Mouse (Mus musculus) stomach, postnatal 0 days (tissue): ENCODE measurements around the gene Gatm. TPM values are rescaled to one million over a fixed set of nuclear protein-coding genes. Genes with fewer than 3 reads are reported as not detected.

ENCODE experiments used
- ATAC-seq: fragments of 200-750 bp; cut with Nextera tagmentation; 2 replicates; pipeline ENCODE4 v1.8.0; 2017; ENCODE audit not compliant: low FRiP score, low TSS enrichment
- DNase-seq: peaks from one replicate; pipeline ENCODE4 v3.0.0-alpha.2; 2016; ENCODE audit warnings: low spot score
- H3K27ac ChIP-seq: fragments of 300-500 bp; sonication (generic); replicated peaks from 2 replicates; pipeline ENCODE4 v1.5.1; 2014; ENCODE audit warnings: mild to moderate bottlenecking, control low read depth
- H3K27me3 ChIP-seq: fragments of 300-500 bp; sonication (generic); 2 replicates; pipeline ENCODE4 v1.6.1; 2014; ENCODE audit warnings: low read length; ENCODE audit not compliant: control insufficient read depth, insufficient read depth
- H3K36me3 ChIP-seq: fragments of 300-500 bp; sonication (generic); 2 replicates; pipeline ENCODE4 v1.6.1; 2014; ENCODE audit warnings: low read length, mixed read lengths; ENCODE audit not compliant: control insufficient read depth, insufficient read depth
- H3K4me1 ChIP-seq: fragments of 300-500 bp; sonication (generic); replicated peaks from 2 replicates; pipeline ENCODE4 v1.6.1; 2014; ENCODE audit warnings: antibody characterized with exemption; ENCODE audit not compliant: control insufficient read depth, insufficient read depth
- H3K4me2 ChIP-seq: fragments of 300-500 bp; sonication (generic); replicated peaks from 2 replicates; pipeline ENCODE4 v1.6.1; 2014; ENCODE audit warnings: low read depth, mild to moderate bottlenecking, control low read depth, moderate library complexity
- H3K4me3 ChIP-seq: fragments of 300-500 bp; sonication (generic); 2 replicates; pipeline ENCODE4 v1.5.1; 2014; ENCODE audit warnings: low read depth, low read length, control low read depth
- H3K9ac ChIP-seq: fragments of 300-500 bp; sonication (generic); 2 replicates; pipeline ENCODE4 v1.6.1; 2014; ENCODE audit warnings: mild to moderate bottlenecking, low read length, control low read depth, mixed read lengths
- H3K9me3 ChIP-seq: fragments of 300-500 bp; sonication (generic); 2 replicates; pipeline ENCODE4 v1.6.1; 2016; ENCODE audit warnings: low read length; ENCODE audit not compliant: control insufficient read depth
- CTCF ChIP-seq: IDR thresholded peaks from 2 replicates; pipeline ENCODE4 v1.5.1; 2016; ENCODE audit warnings: antibody characterized with exemption, low read depth, mild to moderate bottlenecking, moderate library complexity
- EP300 ChIP-seq: optimal IDR thresholded peaks from 2 replicates; pipeline ENCODE3; 2016; ENCODE audit warnings: antibody characterized with exemption
- WGBS: fragments of 180-500 bp; shearing (Covaris S2); extraction: QIAGEN DNeasy Blood & Tissue Kit; methylation state at CpG from one replicate; pipeline ENCODE4 v1.1.7; 2014; 5-methylcytosine and 5-hydroxymethylcytosine counted together
- polyA plus RNA-seq: library from polyadenylated mRNA; unstranded; fragments of >200 nt; fragmentation: Nextera tagmentation; extraction: Ambion mirVana; gene quantifications from 2 replicates; pipeline ENCODE4 v1.2.1, GENCODE M21; 2015

Gene Gatm
- polyA plus RNA-seq, 1 experiment from 2014 or later, result 8.5 TPM

- no peaks in the 10 kb centered on the region for H3K9me3 ChIP-seq
- DNase-seq (no peak), ATAC-seq (no peak)
- H3K27me3 ChIP-seq, result no peaks in the 10 kb centered on the region
- H3K36me3 ChIP-seq, result no peaks in the 10 kb centered on the region
- whole genome bisulfite sequencing, result 77% methylated on average over 5 of the region's 5 CpGs
- H3K27ac ChIP-seq, result no peak overlapping the region
- no peak overlapping the region for H3K4me2 ChIP-seq
- H3K4me3 ChIP-seq, result no peak overlapping the region
- TF ChIP-seq CTCF (no peak), EP300 (no peak)
- 0 out of 2 replicates have a peak, but pooled peaks cover 2% of the 10 kb centered on the region for H3K4me1 ChIP-seq
- no peak overlapping the region for H3K9ac ChIP-seq
Observed at GRCm38 (mm10) chr2:122605829-122606228, 5.3 kb downstream of the Gatm start.

GRCm38 (mm10) chr2:122601354-122601753 lies 9.7 kb downstream of the Gatm start:
- TF ChIP-seq EP300 (no peak), CTCF (no peak)
- Histone ChIP-seq H3K36me3 (no peaks in the 10 kb centered on the region), H3K9ac (no peak overlapping the region), H3K27me3 (no peaks in the 10 kb centered on the region), H3K27ac (no peak overlapping the region), H3K4me3 (no peak overlapping the region), H3K4me2 (no peak overlapping the region), H3K9me3 (no peaks in the 10 kb centered on the region), H3K4me1 (no peaks in the 10 kb centered on the region)
- WGBS, result 80% methylated on average over 2 of the region's 2 CpGs
- no peak for ATAC-seq
- DNase-seq, result no peak

GRCm38 (mm10) chr2:122599736-122600135 lies 11.4 kb downstream of the Gatm start:
- no peaks in the 10 kb centered on the region for H3K27me3 ChIP-seq
- DNase-seq (no peak), ATAC-seq (no peak)
- no peaks in the 10 kb centered on the region for H3K9me3 ChIP-seq
- no peak overlapping the region for H3K9ac ChIP-seq
- H3K36me3 ChIP-seq, result no peaks in the 10 kb centered on the region
- H3K27ac ChIP-seq, result no peak overlapping the region
- TF ChIP-seq CTCF (no peak), EP300 (no peak)
- H3K4me3 ChIP-seq, result no peak overlapping the region
- no peak overlapping the region for H3K4me2 ChIP-seq
- WGBS, result 75% methylated on average over 2 of the region's 2 CpGs
- H3K4me1 ChIP-seq, result no peaks in the 10 kb centered on the region

- Histone ChIP-seq H3K9ac (no peak overlapping the region), H3K27me3 (no peaks in the 10 kb centered on the region), H3K27ac (no peak overlapping the region), H3K36me3 (no peaks in the 10 kb centered on the region), H3K4me2 (no peak overlapping the region), H3K4me3 (no peak overlapping the region), H3K9me3 (no peaks in the 10 kb centered on the region), H3K4me1 (no peaks in the 10 kb centered on the region)
- DNase-seq (no peak), ATAC-seq (no peak)
- TF ChIP-seq EP300 (no peak), CTCF (no peak)
- 89% methylated on average over 16 of the region's 16 CpGs for WGBS
Observed at GRCm38 (mm10) chr2:122595461-122595860, 15.6 kb downstream of the Gatm start.

- ATAC-seq, result no peak
- Histone ChIP-seq H3K27me3 (no peaks in the 10 kb centered on the region), H3K4me1 (no peaks in the 10 kb centered on the region), H3K4me2 (no peak overlapping the region), H3K27ac (no peak overlapping the region), H3K9me3 (no peaks in the 10 kb centered on the region), H3K9ac (no peak overlapping the region), H3K36me3 (no peaks in the 10 kb centered on the region), H3K4me3 (no peak overlapping the region)
- TF ChIP-seq CTCF (no peak), EP300 (no peak)
- DNase-seq, result no peak
- WGBS, result 45% methylated on average over 2 of the region's 2 CpGs
Observed at GRCm38 (mm10) chr2:122591213-122591612, 19.9 kb downstream of the Gatm start.

- Histone ChIP-seq H3K9ac (no peak overlapping the region), H3K27me3 (no peaks in the 10 kb centered on the region), H3K4me3 (no peak overlapping the region), H3K9me3 (no peaks in the 10 kb centered on the region), H3K4me1 (no peaks in the 10 kb centered on the region), H3K4me2 (no peak overlapping the region), H3K36me3 (no peaks in the 10 kb centered on the region), H3K27ac (no peak overlapping the region)
- TF ChIP-seq EP300, result no peak
- 76% methylated on average over 1 of the region's 1 CpGs for WGBS
- ATAC-seq (no peak), DNase-seq (no peak)
Observed at GRCm38 (mm10) chr2:122590351-122590750, 20.8 kb downstream of the Gatm start.
